31 mouse cellular contexts compared by ENCODE assay signal in genomic region chr1:151978751-151979150, GRCm38 (mm10).
DNase-seq lines count a peak whose midpoint lies in the region; ATAC-seq and TF ChIP-seq lines count a peak whose summit lies in the region.
"Had no signal": no experiment of that assay in that cellular context is flagged by ENCODE, and none has a peak within 500 bp of the region (broad histone marks: within the 10 kb centered on the region; RNA-seq: fewer than 3 reads in every experiment).

No protein-coding gene starts in this region.

- H3K9me3 ChIP-seq in hindbrain, embryonic 10.5 days: no peaks in the 10 kb centered on the region
- no peaks in the 10 kb centered on the region for H3K9me3 ChIP-seq in hindbrain, embryonic 11.5 days (ENCODE audit: control insufficient read depth, low read length)
- H3K9me3 ChIP-seq: embryonic facial prominence, embryonic 12.5 days; heart, embryonic 13.5 days; kidney, embryonic 15.5 days; limb, embryonic 12.5 days; liver, embryonic 15.5 days; midbrain, embryonic 12.5 days; neural tube, embryonic 15.5 days had no signal

- H3K4me2 ChIP-seq in hindbrain, embryonic 11.5 days (replicated peaks; ENCODE audit: low read depth, low read length): no peak overlapping the region
- H3K4me2 ChIP-seq: embryonic facial prominence, embryonic 12.5 days; heart, embryonic 13.5 days; kidney, embryonic 15.5 days; limb, embryonic 12.5 days; liver, embryonic 15.5 days; lung, embryonic 14.5 days; midbrain, embryonic 12.5 days; neural tube, embryonic 15.5 days had no signal

- intact Hi-C loops in gastrocnemius, postnatal 14 days (cut with DNase I; ENCODE audit: low total_unique reads): no loop called here

- no peak overlapping the region for H3K27ac ChIP-seq in cerebellum, adult 2 months (ENCODE audit: insufficient read depth, low read length)
- H3K27ac ChIP-seq in hindbrain, embryonic 10.5 days: peak overlapping the region; percentile 76
- H3K27ac ChIP-seq in hindbrain, embryonic 11.5 days (ENCODE audit: low read depth, low read length): no peak overlapping the region
- H3K27ac ChIP-seq: embryonic facial prominence, embryonic 12.5 days; heart, embryonic 13.5 days; kidney, embryonic 15.5 days; layer of hippocampus, adult 2 months; left cerebral cortex, adult 2 months; limb, embryonic 12.5 days; liver, embryonic 15.5 days had no signal

- no peak for TF ChIP-seq CTCF in cerebellum, adult 2 months (IDR thresholded peaks at IDR 0.05; ENCODE audit: borderline replicate concordance, insufficient read depth, low read depth, low read length)

- peak; percentile 30 to 42 for DNase-seq in cerebellum, adult 18-20 months
- DNase-seq in cerebellum, adult 2 months: no peak
- DNase-seq in hindbrain, embryonic 10.5 days (ENCODE audit: low spot score): no peak
- DNase-seq in hindbrain, embryonic 11.5 days (ENCODE audit: low spot score): no peak
- peak; percentile 36 for DNase-seq in ES-CJ7 (ENCODE audit: low read depth, low spot score)
- DNase-seq in gastrocnemius, postnatal 14 days: peak; percentile 29
- DNase-seq in frontal cortex, postnatal 25 days (ENCODE audit: low spot score in 2 of 2): no peak
- DNase-seq: adrenal gland, adult 2 months; adrenal gland, postnatal 36 days; cerebellum, adult 9-10 months; embryo, embryonic 11 days; heart, adult 18-20 months; heart, postnatal 10 days; kidney, adult 18-20 months; kidney, postnatal 36 days; lung, embryonic 14.5 days; right cerebral cortex, postnatal 25 days; spleen, adult 18-20 months; thymus, postnatal 14 days had no signal

- 49% methylated on average over 15 of the region's 15 CpGs for WGBS in cerebellum, adult 2 months
- WGBS in hindbrain, embryonic 10.5 days: 89% methylated on average over 15 of the region's 15 CpGs
- WGBS in hindbrain, embryonic 11.5 days: 86% methylated on average over 15 of the region's 15 CpGs

- peaks cover 22% of the 10 kb centered on the region; the same call in 1 of the 2 replicates for H3K36me3 ChIP-seq in hindbrain, embryonic 10.5 days
- H3K36me3 ChIP-seq in hindbrain, embryonic 11.5 days (ENCODE audit: control insufficient read depth, insufficient read depth, low read length): no peaks in the 10 kb centered on the region
- H3K36me3 ChIP-seq: embryonic facial prominence, embryonic 12.5 days; kidney, embryonic 15.5 days; liver, embryonic 15.5 days; midbrain, embryonic 12.5 days; neural tube, embryonic 15.5 days had no signal

- peaks cover 28% of the 10 kb centered on the region; the same call in 1 of the 2 replicates for H3K4me1 ChIP-seq in cerebellum, adult 2 months (ENCODE audit: control insufficient read depth, insufficient read depth, low read length)
- peaks cover 44% of the 10 kb centered on the region for H3K4me1 ChIP-seq in hindbrain, embryonic 10.5 days (replicated peaks)
- no peaks in the 10 kb centered on the region for H3K4me1 ChIP-seq in hindbrain, embryonic 11.5 days (replicated peaks; ENCODE audit: control insufficient read depth, insufficient read depth, low read length)
- H3K4me1 ChIP-seq: liver, embryonic 15.5 days had no signal

- H3K4me3 ChIP-seq in cerebellum, adult 2 months (replicated peaks; ENCODE audit: insufficient read depth, low read depth, low read length): no peak overlapping the region
- no peak overlapping the region for H3K4me3 ChIP-seq in hindbrain, embryonic 10.5 days
- no peak overlapping the region for H3K4me3 ChIP-seq in hindbrain, embryonic 11.5 days (ENCODE audit: low read depth, low read length)
- H3K4me3 ChIP-seq: embryonic facial prominence, embryonic 12.5 days; heart, embryonic 13.5 days; kidney, embryonic 15.5 days; layer of hippocampus, adult 2 months; left cerebral cortex, adult 2 months; limb, embryonic 12.5 days; liver, embryonic 15.5 days; midbrain, embryonic 12.5 days; neural tube, embryonic 15.5 days had no signal

- H3K9ac ChIP-seq in hindbrain, embryonic 11.5 days (ENCODE audit: low read depth, low read length): no peak overlapping the region
- H3K9ac ChIP-seq: embryonic facial prominence, embryonic 12.5 days; heart, embryonic 13.5 days; kidney, embryonic 15.5 days; limb, embryonic 12.5 days; liver, embryonic 15.5 days; lung, embryonic 14.5 days; midbrain, embryonic 12.5 days; neural tube, embryonic 15.5 days had no signal

- no peaks in the 10 kb centered on the region for H3K27me3 ChIP-seq in cerebellum, adult 2 months (ENCODE audit: control insufficient read depth, insufficient read depth, low read length)
- H3K27me3 ChIP-seq in hindbrain, embryonic 10.5 days (ENCODE audit: insufficient read depth, poor library complexity, severe bottlenecking): no peaks in the 10 kb centered on the region
- H3K27me3 ChIP-seq in hindbrain, embryonic 11.5 days (ENCODE audit: control insufficient read depth, insufficient read depth, low read length): no peaks in the 10 kb centered on the region
- H3K27me3 ChIP-seq: embryonic facial prominence, embryonic 12.5 days; heart, embryonic 13.5 days; kidney, embryonic 15.5 days; limb, embryonic 12.5 days; liver, embryonic 15.5 days; midbrain, embryonic 12.5 days; neural tube, embryonic 15.5 days had no signal

- no peak for TF ChIP-seq POLR2A in cerebellum, adult 2 months (IDR thresholded peaks at IDR 0.05; ENCODE audit: borderline replicate concordance, insufficient read depth, low read length)

- ATAC-seq in hindbrain, embryonic 11.5 days (ENCODE audit: low FRiP score): no peak
- no peak for ATAC-seq in megakaryocyte, adult 5-6 weeks (ENCODE audit: poor library complexity, severe bottlenecking)
- ATAC-seq: activated CD4-positive, CD25-positive, alpha-beta regulatory T cell, adult 4 months; forebrain, embryonic 16.5 days had no signal

Comparison
In these comparisons a context has a peak if more than half of its experiments do, and no peak if none do; other contexts are left out.
1. DNase-seq: peak in cerebellum, adult 18-20 months (2 of 2), ES-CJ7 (single experiment) and gastrocnemius, postnatal 14 days (single experiment); none in cerebellum, adult 2 months (0 of 2), hindbrain, embryonic 10.5 days (single experiment), hindbrain, embryonic 11.5 days (single experiment) and frontal cortex, postnatal 25 days (0 of 2).